Mouse (Mus musculus): Measurements from ENCODE around the gene Tanc2. TPM values are rescaled to one million over a fixed set of nuclear protein-coding genes. Genes with fewer than 3 reads are reported as not detected.

Gene Tanc2
- total and polyA plus RNA-seq, 3 experiments = 0.04 to 0.18 TPM; not detected in 1

GRCm38 (mm10) chr11:105946694-105947154, 356.9 kb downstream of the Tanc2 start (continued):
- peak; percentile 91 for TF ChIP-seq MAX (IDR thresholded peaks at IDR 0.05; ENCODE audit: low read length)
- TF ChIP-seq ZNF384 (IDR thresholded peaks at IDR 0.05; ENCODE audit: low read depth, low read length) = no peak
- peak; percentile 76 for TF ChIP-seq HCFC1 (IDR thresholded peaks at IDR 0.05; ENCODE audit: low read depth, low read length)
- peak; percentile 81 for TF ChIP-seq ELF1 (IDR thresholded peaks at IDR 0.05; ENCODE audit: low read depth, low read length)
- TF ChIP-seq MXI1 (IDR thresholded peaks at IDR 0.05; ENCODE audit: low read depth, low read length) = peak; percentile 89
- peak; percentile 56 for TF ChIP-seq TCF12 (IDR thresholded peaks at IDR 0.05; ENCODE audit: low read depth, low read length)
- 0 out of 2 replicates have a peak, but pooled peaks have one; percentile 55 for TF ChIP-seq POLR2AphosphoS5 (IDR thresholded peaks at IDR 0.05; ENCODE audit: borderline replicate concordance, low read depth, low read length)
- TF ChIP-seq MAZ (IDR thresholded peaks at IDR 0.05; ENCODE audit: low read depth, low read length) = peak; percentile 48; the same call in 1 of the 2 replicates

GRCm38 (mm10) chr11:105948255-105948654, 358.5 kb downstream of the Tanc2 start:
- no peak overlapping the region for H3K27ac ChIP-seq (ENCODE audit: control insufficient read depth, low read depth, low read length)
- no peaks in the 10 kb centered on the region for H3K9me3 ChIP-seq (replicated peaks; ENCODE audit: insufficient read depth, low read length)
- peaks cover 4% of the 10 kb centered on the region; the same call in 1 of the 2 replicates for H3K79me2 ChIP-seq (ENCODE audit: control insufficient read depth, insufficient read depth, low read length, poor library complexity)
- H3K4me1 ChIP-seq (ENCODE audit: control insufficient read depth in 1 of 2, insufficient read depth in 2 of 2, low read length in 2 of 2) = peaks cover 10 to 40% of the 10 kb centered on the region in 2 experiments
- H3K9ac ChIP-seq (ENCODE audit: control insufficient read depth, low read depth, low read length, poor library complexity, severe bottlenecking) = no peak overlapping the region
- H3K27me3 ChIP-seq (ENCODE audit: control insufficient read depth in 1 of 2, insufficient read depth in 2 of 2, low read length in 2 of 2) = no peaks in the 10 kb centered on the region; a peak in 2 of 4 replicates
- no peak for DNase-seq (ENCODE audit: low read depth, low spot score)
- TF ChIP-seq ZKSCAN1 (IDR thresholded peaks at IDR 0.05; ENCODE audit: low read depth, low read length) (no peak), CTCF (IDR thresholded peaks at IDR 0.05 in 2 of 3, conservative IDR thresholded peaks at IDR 0.05 in 1 of 3; ENCODE audit: control insufficient read depth in 1 of 3, insufficient read depth in 1 of 3, low read depth in 2 of 3, low read length in 3 of 3, poor library complexity in 1 of 3, severe bottlenecking in 1 of 3) (no peak)
- H3K36me3 ChIP-seq (ENCODE audit: control insufficient read depth in 1 of 2, insufficient read depth in 2 of 2, low read length in 2 of 2) = peaks cover 0 to 16% of the 10 kb centered on the region in 2 experiments; a peak in 2 of 4 replicates
- H3K4me3 ChIP-seq (ENCODE audit: control insufficient read depth in 1 of 2, insufficient read depth in 1 of 2, low read depth in 2 of 2, low read length in 2 of 2) = no peak overlapping the region

GRCm38 (mm10) chr11:105950519-105950918, 360.7 kb downstream of the Tanc2 start:
- Histone ChIP-seq H3K79me2 (ENCODE audit: control insufficient read depth, insufficient read depth, low read length, poor library complexity) (no peaks in the 10 kb centered on the region; the same call in 1 of the 2 replicates), H3K4me1 (ENCODE audit: control insufficient read depth in 1 of 2, insufficient read depth in 2 of 2, low read length in 2 of 2) (peaks cover 10 to 28% of the 10 kb centered on the region in 2 experiments), H3K9ac (ENCODE audit: control insufficient read depth, low read depth, low read length, poor library complexity, severe bottlenecking) (no peak overlapping the region), H3K27ac (ENCODE audit: control insufficient read depth, low read depth, low read length) (no peak overlapping the region), H3K27me3 (ENCODE audit: control insufficient read depth in 1 of 2, insufficient read depth in 2 of 2, low read length in 2 of 2) (peaks cover 2% of the 10 kb centered on the region in 2 experiments), H3K9me3 (replicated peaks; ENCODE audit: insufficient read depth, low read length) (no peaks in the 10 kb centered on the region), H3K4me3 (ENCODE audit: control insufficient read depth in 1 of 2, insufficient read depth in 1 of 2, low read depth in 2 of 2, low read length in 2 of 2) (no peak overlapping the region), H3K36me3 (ENCODE audit: control insufficient read depth in 1 of 2, insufficient read depth in 2 of 2, low read length in 2 of 2) (peaks cover 0 to 11% of the 10 kb centered on the region in 2 experiments; a peak in 2 of 4 replicates)
- peak; percentile 34 for DNase-seq (ENCODE audit: low read depth, low spot score)
- TF ChIP-seq CHD1 (IDR thresholded peaks at IDR 0.05; ENCODE audit: low read depth, low read length) = no peak
- no peak for TF ChIP-seq UBTF (IDR thresholded peaks at IDR 0.05; ENCODE audit: borderline replicate concordance, insufficient read depth, low read depth, low read length)
- TF ChIP-seq TAL1 (IDR thresholded peaks at IDR 0.05; ENCODE audit: low read length) = no peak
- no peak for TF ChIP-seq GABPA (IDR thresholded peaks at IDR 0.05; ENCODE audit: low read depth, low read length)
- TF ChIP-seq MAX (IDR thresholded peaks at IDR 0.05; ENCODE audit: low read length) = no peak
- no peak for TF ChIP-seq MYC (IDR thresholded peaks at IDR 0.05; ENCODE audit: low read depth, low read length)
- TF ChIP-seq MAFK (IDR thresholded peaks at IDR 0.05; ENCODE audit: borderline replicate concordance, low read depth, low read length) = no peak
- no peak for TF ChIP-seq MYB (IDR thresholded peaks at IDR 0.05; ENCODE audit: low read depth, low read length)
- no peak for TF ChIP-seq NRF1 (IDR thresholded peaks at IDR 0.05; ENCODE audit: insufficient read depth, low read depth, low read length, poor library complexity, severe bottlenecking)
- TF ChIP-seq ZC3H11A (IDR thresholded peaks at IDR 0.05; ENCODE audit: low read depth, low read length) = no peak
- no peak for TF ChIP-seq ZNF384 (IDR thresholded peaks at IDR 0.05; ENCODE audit: low read depth, low read length)
- TF ChIP-seq RCOR1 (IDR thresholded peaks at IDR 0.05; ENCODE audit: low read depth, low read length) = no peak
- TF ChIP-seq POLR2AphosphoS5 (IDR thresholded peaks at IDR 0.05; ENCODE audit: borderline replicate concordance, low read depth, low read length) = no peak
- no peak for TF ChIP-seq SIN3A (IDR thresholded peaks at IDR 0.05; ENCODE audit: low read length)
- no peak for TF ChIP-seq MEF2A (IDR thresholded peaks at IDR 0.05; ENCODE audit: extremely low read depth, insufficient replicate concordance, low read depth, low read length, poor library complexity, severe bottlenecking)

Measured in MEL (cell line).